Mouse (Mus musculus) hindbrain, postnatal 0 days (tissue): Measurements from ENCODE around the gene Syk. TPM values are rescaled to one million over a fixed set of nuclear protein-coding genes. Genes with fewer than 3 reads are reported as not detected.

ENCODE experiments used
- ATAC-seq: fragments of 200-750 bp; cut with Nextera tagmentation; 2 replicates; pipeline ENCODE4 v1.8.0; 2017; ENCODE audit warnings: mild to moderate bottlenecking, moderate TSS enrichment, moderate library complexity
- DNase-seq: peaks from one replicate; pipeline ENCODE4 v3.0.0-alpha.2; 2015; ENCODE audit warnings: low spot score
- H3K27ac ChIP-seq: fragments of 300-500 bp; sonication (generic); 2 replicates; pipeline ENCODE4 v1.5.1; 2014; ENCODE audit warnings: mild to moderate bottlenecking
- H3K27me3 ChIP-seq: fragments of 300-500 bp; sonication (generic); 2 replicates; pipeline ENCODE4 v1.6.1; 2014; ENCODE audit warnings: low read length, mixed read lengths; ENCODE audit not compliant: insufficient read depth
- H3K36me3 ChIP-seq: fragments of 300-500 bp; sonication (generic); 2 replicates; pipeline ENCODE4 v1.6.1; 2014; ENCODE audit warnings: low read length, mixed read lengths; ENCODE audit not compliant: insufficient read depth
- H3K4me1 ChIP-seq: fragments of 300-500 bp; sonication (generic); 2 replicates; pipeline ENCODE4 v1.6.1; 2014; ENCODE audit warnings: antibody characterized with exemption, low read length, mixed read lengths; ENCODE audit not compliant: insufficient read depth
- H3K4me2 ChIP-seq: fragments of 300-500 bp; sonication (generic); 2 replicates; pipeline ENCODE4 v1.6.1; 2014; ENCODE audit warnings: low read depth, mild to moderate bottlenecking, low read length, moderate library complexity, mixed read lengths
- H3K4me3 ChIP-seq: fragments of 300-500 bp; sonication (generic); 2 replicates; pipeline ENCODE4 v1.5.1; 2014; ENCODE audit warnings: low read length
- H3K9ac ChIP-seq: fragments of 300-500 bp; sonication (generic); replicated peaks from 2 replicates; pipeline ENCODE4 v1.6.1; 2014; ENCODE audit warnings: mild to moderate bottlenecking, low read length, moderate library complexity, mixed read lengths
- H3K9me3 ChIP-seq: fragments of 300-500 bp; sonication (generic); 2 replicates; pipeline ENCODE4 v1.6.1; 2016; ENCODE audit warnings: low read length, mixed read lengths
- CTCF ChIP-seq: IDR thresholded peaks from 2 replicates; pipeline ENCODE4 v1.5.1; 2016; ENCODE audit warnings: antibody characterized with exemption, control low read depth, low read depth
- WGBS: fragments of 180-500 bp; shearing (Covaris S2); extraction: QIAGEN DNeasy Blood & Tissue Kit; methylation state at CpG from one replicate; pipeline ENCODE4 v1.1.7; 2014; 5-methylcytosine and 5-hydroxymethylcytosine counted together
- polyA plus RNA-seq: library from polyadenylated mRNA; unstranded; fragments of >200 nt; fragmentation: Nextera tagmentation; extraction: Ambion mirVana; gene quantifications from 2 replicates; pipeline ENCODE4 v1.2.1, GENCODE M21; 2015
- total RNA-seq: library from RNA; depleted of rRNA; stranded (reverse); fragments of >200 nt; gene quantifications from 2 replicates; pipeline ENCODE4 v1.2.3, GENCODE M21; 2014

Gene Syk
- total and polyA plus RNA-seq, 2 experiments from 2014 or later = 1.2 to 2.7 TPM

GRCm38 (mm10) chr13:52582506-52582877 is 481 bp upstream of the Syk start:
- 22% methylated on average over 9 of the region's 9 CpGs for WGBS
- no peaks in the 10 kb centered on the region for H3K4me1 ChIP-seq
- ATAC-seq (no peak), DNase-seq (no peak)
- peak overlapping the region; percentile 54 for H3K4me3 ChIP-seq
- H3K9ac ChIP-seq = no peak overlapping the region
- H3K27me3 ChIP-seq = peaks cover 6% of the 10 kb centered on the region; the same call in 1 of the 2 replicates
- H3K27ac ChIP-seq = no peak overlapping the region
- no peaks in the 10 kb centered on the region for H3K9me3 ChIP-seq
- H3K4me2 ChIP-seq = peak overlapping the region; percentile 93
- H3K36me3 ChIP-seq = no peaks in the 10 kb centered on the region
- no peak for TF ChIP-seq CTCF

- DNase-seq = no peak
- H3K4me1 ChIP-seq = no peaks in the 10 kb centered on the region
- WGBS = 28% methylated on average over 13 of the region's 13 CpGs
- H3K27ac ChIP-seq = no peak overlapping the region
- peak overlapping the region; percentile 54; the same call in 1 of the 2 replicates for H3K4me3 ChIP-seq
- TF ChIP-seq CTCF = no peak
- no peaks in the 10 kb centered on the region for H3K36me3 ChIP-seq
- peaks cover 6% of the 10 kb centered on the region; the same call in 1 of the 2 replicates for H3K27me3 ChIP-seq
- H3K9me3 ChIP-seq = no peaks in the 10 kb centered on the region
- ATAC-seq = no peak
- no peak overlapping the region for H3K9ac ChIP-seq
- H3K4me2 ChIP-seq = peak overlapping the region; percentile 93
These were observed 1.1 kb downstream of the Syk start for GRCm38 (mm10) chr13:52583943-52584562.

- Histone ChIP-seq H3K4me2 (no peak overlapping the region), H3K27ac (no peak overlapping the region), H3K36me3 (no peaks in the 10 kb centered on the region), H3K4me1 (no peaks in the 10 kb centered on the region), H3K27me3 (peaks cover 6% of the 10 kb centered on the region; the same call in 1 of the 2 replicates), H3K9me3 (no peaks in the 10 kb centered on the region), H3K4me3 (no peak overlapping the region), H3K9ac (no peak overlapping the region)
- TF ChIP-seq CTCF = no peak
- DNase-seq = no peak
- ATAC-seq = no peak
- 70% methylated on average over 17 of the region's 17 CpGs for WGBS
These were observed 1.9 kb downstream of the Syk start for GRCm38 (mm10) chr13:52584654-52585455.

GRCm38 (mm10) chr13:52587761-52588160 is 4.8 kb downstream of the Syk start:
- no peak for DNase-seq
- 94% methylated on average over 4 of the region's 4 CpGs for WGBS

GRCm38 (mm10) chr13:52589043-52589442 is 6.1 kb downstream of the Syk start:
- H3K4me2 ChIP-seq = no peak overlapping the region
- no peaks in the 10 kb centered on the region for H3K4me1 ChIP-seq
- ATAC-seq (no peak), DNase-seq (no peak)
- H3K4me3 ChIP-seq = no peak overlapping the region
- no peak overlapping the region for H3K9ac ChIP-seq
- no peak for TF ChIP-seq CTCF
- WGBS = 96% methylated on average over 4 of the region's 4 CpGs
- 0 out of 2 replicates have a peak, but pooled peaks cover 6% of the 10 kb centered on the region for H3K27me3 ChIP-seq
- H3K9me3 ChIP-seq = no peaks in the 10 kb centered on the region
- H3K27ac ChIP-seq = no peak overlapping the region
- H3K36me3 ChIP-seq = no peaks in the 10 kb centered on the region

More at GRCm38 (mm10) chr13:52587761-52588160, 4.8 kb downstream of the Syk start:
- no peak overlapping the region for H3K9ac ChIP-seq
- H3K36me3 ChIP-seq = no peaks in the 10 kb centered on the region
- no peak overlapping the region for H3K4me3 ChIP-seq
- H3K27me3 ChIP-seq = 0 out of 2 replicates have a peak, but pooled peaks cover 6% of the 10 kb centered on the region
- ATAC-seq = no peak
- H3K4me2 ChIP-seq = no peak overlapping the region
- H3K9me3 ChIP-seq = no peaks in the 10 kb centered on the region
- TF ChIP-seq CTCF = no peak
- H3K27ac ChIP-seq = no peak overlapping the region
- H3K4me1 ChIP-seq = no peaks in the 10 kb centered on the region

GRCm38 (mm10) chr13:52591831-52592230 is 8.9 kb downstream of the Syk start:
- Histone ChIP-seq H3K4me2 (no peak overlapping the region), H3K9me3 (no peaks in the 10 kb centered on the region), H3K36me3 (no peaks in the 10 kb centered on the region), H3K4me1 (no peaks in the 10 kb centered on the region), H3K27me3 (no peaks in the 10 kb centered on the region), H3K4me3 (no peak overlapping the region), H3K9ac (no peak overlapping the region), H3K27ac (no peak overlapping the region)
- ATAC-seq (no peak), DNase-seq (no peak)
- no peak for TF ChIP-seq CTCF
- WGBS = 90% methylated on average over 4 of the region's 4 CpGs
